Mouse (Mus musculus) limb, embryonic 11.5 days (tissue): ENCODE measurements around the gene Tlk1. TPM values are rescaled to one million over a fixed set of nuclear protein-coding genes. Genes with fewer than 3 reads are reported as not detected.

Experiments
- ATAC-seq: fragments of 200-750 bp; cut with Nextera tagmentation; 2 replicates; pipeline ENCODE4 v1.8.0; 2017; ENCODE audit warnings: low read depth; ENCODE audit not compliant: insufficient number of reproducible peaks, low FRiP score, low TSS enrichment
- DNase-seq: peaks from one replicate; pipeline ENCODE4 v3.0.0-alpha.2; 2015; ENCODE audit warnings: low spot score
- H3K27ac ChIP-seq: fragments of 300-500 bp; sonication (generic); replicated peaks from 2 replicates; pipeline ENCODE4 v1.5.1; 2014; ENCODE audit warnings: low read depth, mild to moderate bottlenecking, low read length
- H3K27me3 ChIP-seq: fragments of 300-500 bp; sonication (generic); 2 replicates; pipeline ENCODE4 v1.6.1; 2014; ENCODE audit warnings: mild to moderate bottlenecking, low read length, mixed read lengths; ENCODE audit not compliant: control insufficient read depth, insufficient read depth
- H3K36me3 ChIP-seq: fragments of 300-500 bp; sonication (generic); 2 replicates; pipeline ENCODE4 v1.6.1; 2014; ENCODE audit warnings: mild to moderate bottlenecking, low read length, moderate library complexity, mixed read lengths; ENCODE audit not compliant: control insufficient read depth, insufficient read depth
- H3K4me1 ChIP-seq: fragments of 300-500 bp; sonication (generic); 2 replicates; pipeline ENCODE4 v1.6.1; 2014; ENCODE audit warnings: low read length, mixed read lengths; ENCODE audit not compliant: control insufficient read depth, insufficient read depth
- H3K4me2 ChIP-seq: fragments of 300-500 bp; sonication (generic); 2 replicates; pipeline ENCODE4 v1.6.1; 2014; ENCODE audit warnings: low read depth, mild to moderate bottlenecking, moderate library complexity; ENCODE audit not compliant: severe bottlenecking
- H3K4me3 ChIP-seq: fragments of 300-500 bp; sonication (generic); 2 replicates; pipeline ENCODE4 v1.5.1; 2014; ENCODE audit warnings: low read depth, low read length
- H3K9ac ChIP-seq: fragments of 300-500 bp; sonication (generic); 2 replicates; pipeline ENCODE4 v1.6.1; 2014; ENCODE audit warnings: mild to moderate bottlenecking, low read length
- H3K9me3 ChIP-seq: fragments of 300-500 bp; sonication (generic); 2 replicates; pipeline ENCODE4 v1.6.1; 2016; ENCODE audit warnings: low read length; ENCODE audit not compliant: control insufficient read depth
- WGBS: fragments of 180-500 bp; shearing (Covaris S2); extraction: QIAGEN DNeasy Blood & Tissue Kit; methylation state at CpG from one replicate; pipeline ENCODE4 v1.1.7; 2014; 5-methylcytosine and 5-hydroxymethylcytosine counted together
- polyA plus RNA-seq: library from polyadenylated mRNA; unstranded; fragments of >200 nt; fragmentation: Nextera tagmentation; extraction: Ambion mirVana; gene quantifications from 2 replicates; pipeline ENCODE4 v1.2.1, GENCODE M21; 2014

Tlk1 gene
- polyA plus RNA-seq, 1 experiment from 2014 or later = 40.4 TPM

DNA sequence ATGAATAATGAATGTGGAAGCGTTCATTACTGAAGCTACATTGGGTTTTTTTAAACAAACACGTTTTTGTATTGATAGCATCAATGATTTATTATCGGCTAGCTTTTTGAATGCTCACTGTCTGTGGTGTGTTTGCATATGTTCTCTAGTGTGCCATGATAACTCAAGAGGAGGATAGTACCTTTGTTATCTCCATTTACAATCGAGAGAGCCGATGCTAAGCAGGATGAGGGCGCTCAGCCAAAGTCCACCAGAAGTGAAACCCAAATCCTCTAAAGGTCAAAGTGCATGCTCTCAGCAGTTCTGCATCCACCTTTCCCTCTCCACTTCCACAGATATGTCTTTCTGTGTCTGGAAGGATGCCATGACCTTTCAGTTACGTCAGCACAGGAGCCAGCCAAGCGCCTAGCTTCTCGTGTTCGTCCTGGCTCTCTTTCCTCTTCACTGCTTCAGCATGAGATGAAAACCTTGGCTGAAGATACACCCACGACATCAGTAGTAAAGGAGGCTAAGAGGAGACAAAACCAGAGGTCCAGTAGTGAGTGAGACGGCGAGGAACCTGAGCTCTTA is 16.6 kb upstream of the Tlk1 start:
- Histone ChIP-seq H3K9me3 (no peaks in the 10 kb centered on the region), H3K36me3 (no peaks in the 10 kb centered on the region), H3K4me2 (no peak overlapping the region), H3K4me1 (no peaks in the 10 kb centered on the region), H3K27me3 (no peaks in the 10 kb centered on the region), H3K27ac (no peak overlapping the region), H3K9ac (no peak overlapping the region), H3K4me3 (no peak overlapping the region)
- no peak for ATAC-seq
- 78% methylated on average over 13 of the region's 13 CpGs for WGBS
- no peak for DNase-seq

DNA sequence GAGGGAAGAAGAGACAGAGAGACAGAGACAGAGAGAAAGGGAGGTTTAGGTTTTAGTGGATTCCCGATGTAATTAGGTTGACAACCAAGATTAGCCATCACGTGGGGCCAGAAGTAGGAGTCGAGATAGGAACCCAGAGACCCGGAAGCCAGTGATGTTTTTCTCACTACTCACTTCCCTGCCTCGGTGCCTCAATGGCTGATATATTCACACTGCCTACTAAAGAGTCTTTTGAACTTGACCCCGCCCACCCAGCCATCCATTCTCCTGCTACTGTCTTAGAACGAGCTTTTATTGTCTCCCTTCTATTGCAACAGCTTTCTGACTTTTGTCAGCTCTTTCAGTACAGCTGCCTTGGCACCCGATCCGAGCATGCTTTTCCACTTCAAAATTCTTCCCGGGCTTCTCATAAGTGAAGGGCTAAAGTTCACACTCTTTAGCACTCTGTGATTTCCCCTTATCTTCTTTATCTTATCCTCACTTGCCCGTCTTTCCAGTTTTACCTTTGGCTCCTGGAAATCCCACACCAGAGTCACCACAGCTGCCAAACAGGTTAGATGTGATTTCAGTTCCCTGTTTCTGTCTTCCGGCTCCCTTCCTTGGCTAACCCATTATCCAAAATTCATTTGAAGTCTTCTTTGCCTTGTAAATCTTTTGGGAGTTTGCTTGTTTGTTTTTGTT is 13.1 kb upstream of the Tlk1 start:
- Histone ChIP-seq H3K27ac (no peak overlapping the region), H3K4me3 (no peak overlapping the region), H3K9me3 (no peaks in the 10 kb centered on the region), H3K4me1 (no peaks in the 10 kb centered on the region), H3K9ac (no peak overlapping the region), H3K27me3 (no peaks in the 10 kb centered on the region), H3K36me3 (no peaks in the 10 kb centered on the region), H3K4me2 (no peak overlapping the region)
- no peak for ATAC-seq
- WGBS = 34% methylated on average over 12 of the region's 12 CpGs
- no peak for DNase-seq

DNA sequence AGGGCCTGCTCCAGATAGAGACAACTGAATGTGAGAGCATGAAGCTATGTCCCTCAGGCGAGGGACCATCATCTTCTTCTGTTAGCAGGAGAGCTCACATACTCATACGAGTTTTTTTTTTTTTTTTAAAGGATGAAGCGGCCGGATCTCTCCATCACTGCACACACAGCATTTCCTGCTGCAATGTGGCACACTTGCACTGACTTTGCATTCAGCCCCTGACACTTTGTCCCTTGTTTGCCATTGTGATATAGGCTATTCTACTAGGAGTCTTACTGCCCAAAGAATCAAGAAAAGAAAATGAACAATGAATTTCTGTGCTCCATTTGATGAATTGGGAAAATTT is 10.8 kb upstream of the Tlk1 start:
- Histone ChIP-seq H3K4me2 (no peak overlapping the region), H3K27ac (no peak overlapping the region), H3K4me1 (no peaks in the 10 kb centered on the region), H3K36me3 (no peaks in the 10 kb centered on the region), H3K27me3 (no peaks in the 10 kb centered on the region), H3K9me3 (no peaks in the 10 kb centered on the region), H3K4me3 (no peak overlapping the region), H3K9ac (no peak overlapping the region)
- WGBS = 75% methylated on average over 4 of the region's 4 CpGs
- DNase-seq (no peak), ATAC-seq (no peak)

DNA sequence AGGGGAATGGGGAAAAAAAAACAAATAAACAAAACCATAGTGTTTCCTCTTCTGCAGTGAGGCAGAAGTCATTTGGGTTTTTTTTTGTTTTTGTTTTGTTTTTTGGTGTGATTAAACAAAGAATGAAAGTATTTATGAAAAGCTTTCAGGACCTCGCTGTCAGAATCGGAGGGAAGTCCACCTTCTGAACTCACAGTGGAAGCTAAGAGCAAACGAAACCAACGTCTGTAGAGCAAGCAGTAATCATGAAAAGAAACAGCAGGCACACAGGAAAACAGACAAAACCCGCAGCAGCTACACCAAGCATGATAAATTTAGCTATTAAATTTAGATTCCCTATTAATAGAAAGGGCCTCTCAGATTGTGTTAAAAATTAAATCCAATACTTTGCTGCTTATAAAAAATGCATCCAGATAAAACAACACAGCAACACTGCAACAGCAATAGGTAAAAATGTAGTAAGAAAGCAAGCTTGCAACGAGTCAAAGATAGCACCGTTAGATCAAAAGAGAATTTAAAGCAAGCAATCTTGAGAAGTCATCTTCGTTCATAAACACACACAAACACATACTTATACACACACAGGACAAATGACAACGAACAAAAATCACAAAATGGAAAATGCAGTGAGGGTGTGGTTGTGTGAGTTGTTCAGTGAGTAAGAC is 10.2 kb upstream of the Tlk1 start:
- Histone ChIP-seq H3K9me3 (no peaks in the 10 kb centered on the region), H3K36me3 (no peaks in the 10 kb centered on the region), H3K27me3 (no peaks in the 10 kb centered on the region), H3K4me3 (no peak overlapping the region), H3K9ac (no peak overlapping the region), H3K4me2 (no peak overlapping the region), H3K4me1 (no peaks in the 10 kb centered on the region), H3K27ac (no peak overlapping the region)
- DNase-seq (no peak), ATAC-seq (no peak)
- 77% methylated on average over 9 of the region's 9 CpGs for WGBS

DNA sequence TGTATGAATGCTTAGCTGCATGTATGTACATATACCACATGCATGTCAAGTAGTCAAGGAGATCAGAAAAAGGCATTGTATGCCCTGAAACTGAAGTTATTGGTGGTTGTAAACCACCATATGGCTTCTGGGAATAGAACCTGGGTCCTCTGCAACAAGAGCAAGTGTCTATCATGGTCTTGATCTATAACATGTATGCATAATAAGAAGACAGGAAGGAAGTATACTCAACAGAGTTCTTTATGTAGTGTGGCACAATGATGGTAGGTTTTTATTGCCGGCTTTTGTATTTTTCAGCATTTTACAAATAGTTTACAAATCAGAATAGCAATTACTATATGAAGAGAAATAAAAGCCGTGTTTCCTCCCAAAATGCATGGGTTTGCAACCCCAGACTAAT is 9.7 kb upstream of the Tlk1 start:
- Histone ChIP-seq H3K4me2 (no peak overlapping the region), H3K9ac (no peak overlapping the region), H3K9me3 (no peaks in the 10 kb centered on the region), H3K27me3 (no peaks in the 10 kb centered on the region), H3K4me1 (no peaks in the 10 kb centered on the region), H3K27ac (no peak overlapping the region), H3K36me3 (no peaks in the 10 kb centered on the region), H3K4me3 (no peak overlapping the region)
- 90% methylated on average over 2 of the region's 2 CpGs for WGBS
- no peak for ATAC-seq
- DNase-seq = no peak

DNA sequence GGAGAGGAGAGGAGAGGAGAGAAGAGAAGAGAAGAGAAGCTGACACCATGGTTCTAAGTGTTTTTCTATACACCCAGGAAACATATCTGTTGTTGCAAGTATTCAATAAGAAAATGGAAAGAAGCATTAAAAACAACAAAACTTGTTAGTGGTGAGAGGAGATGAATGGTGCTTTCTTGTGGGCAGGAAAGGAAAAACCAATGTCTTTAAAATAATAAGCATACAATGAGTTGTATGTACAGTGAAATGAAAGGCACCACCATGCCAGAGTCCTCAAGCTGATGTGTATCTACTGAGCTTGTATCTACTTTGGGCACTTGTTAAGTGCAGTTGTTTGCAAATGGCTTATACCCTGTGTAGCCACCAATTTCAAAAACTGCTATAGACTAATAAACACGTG is 7.7 kb upstream of the Tlk1 start:
- Histone ChIP-seq H3K9me3 (no peaks in the 10 kb centered on the region), H3K9ac (no peak overlapping the region), H3K36me3 (no peaks in the 10 kb centered on the region), H3K27ac (no peak overlapping the region), H3K4me3 (no peak overlapping the region), H3K4me2 (no peak overlapping the region), H3K27me3 (no peaks in the 10 kb centered on the region), H3K4me1 (no peaks in the 10 kb centered on the region)
- no peak for DNase-seq
- no peak for ATAC-seq
- 59% methylated on average over 1 of the region's 1 CpGs for WGBS

DNA sequence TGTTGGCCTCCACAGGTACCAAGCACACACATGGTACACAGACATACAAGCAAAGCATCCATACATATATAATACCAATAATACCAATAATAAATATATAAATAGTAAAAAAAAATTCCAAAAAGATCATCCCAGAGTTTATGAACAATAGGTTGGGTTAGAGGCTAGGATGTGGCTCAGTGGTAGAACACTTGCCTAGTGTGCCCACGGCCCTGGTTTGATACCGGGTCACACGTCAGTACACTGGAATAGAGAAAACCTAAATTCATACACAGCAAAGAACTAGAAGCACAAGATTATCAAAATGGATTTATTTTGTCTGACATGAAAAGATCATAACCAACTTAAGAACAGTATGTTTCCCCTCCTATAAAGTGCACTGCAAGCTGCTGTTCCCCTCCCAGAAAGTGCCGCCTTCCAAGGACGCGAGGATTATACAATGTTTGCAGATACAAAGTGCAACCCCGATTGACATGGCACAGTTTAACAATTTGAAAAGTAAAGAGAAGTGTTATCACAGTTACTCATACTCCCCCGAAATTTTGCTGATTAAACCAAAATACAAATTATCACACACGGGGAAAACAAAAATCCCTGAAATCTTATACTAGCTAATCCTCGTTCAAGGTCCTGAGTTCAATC is 6.3 kb upstream of the Tlk1 start:
- no peak overlapping the region for H3K4me3 ChIP-seq
- no peak overlapping the region for H3K4me2 ChIP-seq
- WGBS = 88% methylated on average over 10 of the region's 10 CpGs
- H3K4me1 ChIP-seq = no peaks in the 10 kb centered on the region
- DNase-seq (no peak), ATAC-seq (no peak)
- H3K9ac ChIP-seq = no peak overlapping the region
- H3K27ac ChIP-seq = no peak overlapping the region
- no peaks in the 10 kb centered on the region for H3K36me3 ChIP-seq
- no peaks in the 10 kb centered on the region for H3K27me3 ChIP-seq
- no peaks in the 10 kb centered on the region for H3K9me3 ChIP-seq

DNA sequence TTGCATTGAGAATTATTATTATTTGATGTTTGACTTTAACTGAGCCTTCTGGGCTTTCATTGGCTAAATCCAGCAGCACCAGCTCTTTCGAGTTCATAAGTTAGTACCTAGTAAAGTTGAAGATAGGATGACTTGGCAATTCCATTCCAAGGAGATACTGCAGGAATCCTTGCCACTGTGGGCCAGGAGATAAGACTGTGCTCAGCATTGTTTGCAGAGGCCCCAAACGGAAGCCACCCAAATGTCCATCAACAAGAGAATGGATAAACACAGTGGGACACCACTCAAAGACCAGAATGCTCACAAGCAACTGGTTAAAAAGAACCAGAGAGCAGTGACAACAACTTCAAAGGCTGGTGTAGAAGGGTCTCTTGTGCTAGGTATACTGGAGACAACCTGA is 5.2 kb upstream of the Tlk1 start:
- Histone ChIP-seq H3K27me3 (no peaks in the 10 kb centered on the region), H3K4me1 (no peaks in the 10 kb centered on the region), H3K9ac (no peak overlapping the region), H3K4me2 (no peak overlapping the region), H3K4me3 (no peak overlapping the region), H3K27ac (no peak overlapping the region), H3K36me3 (no peaks in the 10 kb centered on the region), H3K9me3 (no peaks in the 10 kb centered on the region)
- DNase-seq (no peak), ATAC-seq (no peak)
- 65% methylated on average over 2 of the region's 2 CpGs for WGBS
